Mouse (Mus musculus) megakaryocyte, adult 5-6 weeks (primary cell): ENCODE measurements around the gene Ksr1. TPM values are rescaled to one million over a fixed set of nuclear protein-coding genes. Genes with fewer than 3 reads are reported as not detected.

Source experiments
- ATAC-seq: 2 replicates; pipeline ENCODE4 v1.8.0; 2016; ENCODE audit warnings: mild to moderate bottlenecking, inconsistent platforms; ENCODE audit not compliant: poor library complexity, severe bottlenecking
- total RNA-seq, 2 experiments: library from RNA; stranded (forward) in 1 of 2; stranded (reverse) in 1 of 2; fragments of 153-499, 151-499 nt in 1 of 2; fragments of 221-1000, 200-1000 nt in 1 of 2; gene quantifications; 2 replicates each; pipeline versions ENCODE4 v1.2.3 to v1.2.4; 2015 to 2017

The Ksr1 gene
- total RNA-seq, 2 experiments from 2014 or later: 6.4 to 10.8 TPM

GRCm38 (mm10) chr11:79126963-79127362, 19.2 kb downstream of the Ksr1 start:
- no peak for ATAC-seq

GRCm38 (mm10) chr11:79125775-79126174, 20.4 kb downstream of the Ksr1 start:
- ATAC-seq: peak; percentile 59

- ATAC-seq: no peak
Observed at GRCm38 (mm10) chr11:79122556-79122955, 23.7 kb downstream of the Ksr1 start.

GRCm38 (mm10) chr11:79120087-79120486, 26.1 kb downstream of the Ksr1 start:
- peak; percentile 36 for ATAC-seq

- peak; percentile 91 for ATAC-seq
Observed at GRCm38 (mm10) chr11:79118918-79119377, 27.3 kb downstream of the Ksr1 start.

- no peak for ATAC-seq
Observed at GRCm38 (mm10) chr11:79116665-79117064, 29.5 kb downstream of the Ksr1 start.

GRCm38 (mm10) chr11:79115659-79116058, 30.5 kb downstream of the Ksr1 start:
- no peak for ATAC-seq

- no peak for ATAC-seq
Observed at GRCm38 (mm10) chr11:79114061-79114460, 32.1 kb downstream of the Ksr1 start.

GRCm38 (mm10) chr11:79113397-79113796, 32.8 kb downstream of the Ksr1 start:
- ATAC-seq: no peak

GRCm38 (mm10) chr11:79112559-79113302, 33.5 kb downstream of the Ksr1 start:
- ATAC-seq: no peak

- ATAC-seq: no peak
Observed at GRCm38 (mm10) chr11:79111864-79112558, 34.2 kb downstream of the Ksr1 start.

GRCm38 (mm10) chr11:79110446-79110845, 35.8 kb downstream of the Ksr1 start:
- no peak for ATAC-seq

GRCm38 (mm10) chr11:79107934-79108333, 38.3 kb downstream of the Ksr1 start:
- no peak for ATAC-seq

- no peak for ATAC-seq
Observed at GRCm38 (mm10) chr11:79104998-79105397, 41.2 kb downstream of the Ksr1 start.

- no peak for ATAC-seq
Observed at GRCm38 (mm10) chr11:79104538-79104937, 41.7 kb downstream of the Ksr1 start.

- ATAC-seq: no peak
Observed at GRCm38 (mm10) chr11:79104096-79104495, 42.1 kb downstream of the Ksr1 start.

GRCm38 (mm10) chr11:79103461-79103869, 42.7 kb downstream of the Ksr1 start:
- no peak for ATAC-seq

- no peak for ATAC-seq
Observed at GRCm38 (mm10) chr11:79102280-79102679, 43.9 kb downstream of the Ksr1 start.

- ATAC-seq: no peak
Observed at GRCm38 (mm10) chr11:79101568-79101967, 44.6 kb downstream of the Ksr1 start.

- no peak for ATAC-seq
Observed at GRCm38 (mm10) chr11:79099032-79099431, 47.2 kb downstream of the Ksr1 start.

- ATAC-seq: no peak
Observed at GRCm38 (mm10) chr11:79097736-79098135, 48.5 kb downstream of the Ksr1 start.

GRCm38 (mm10) chr11:79096673-79097072, 49.5 kb downstream of the Ksr1 start:
- no peak for ATAC-seq
